Mouse (Mus musculus) lung, postnatal 0 days (tissue): ENCODE measurements at regions not wholly inside any gene's neighbourhood (a gene's known extent, or its start where the extent isn't known, plus 50 kb on each side); places are given as distances from the start of the nearest gene placed in this dataset.

Experiments
- CTCF ChIP-seq: IDR thresholded peaks from 2 replicates; pipeline ENCODE4 v1.5.1; 2016; ENCODE audit warnings: antibody characterized with exemption, mild to moderate bottlenecking
- EP300 ChIP-seq: IDR thresholded peaks from 2 replicates; pipeline ENCODE4 v1.6.1; 2016; ENCODE audit warnings: antibody characterized with exemption, mild to moderate bottlenecking, control low read depth

DNA sequence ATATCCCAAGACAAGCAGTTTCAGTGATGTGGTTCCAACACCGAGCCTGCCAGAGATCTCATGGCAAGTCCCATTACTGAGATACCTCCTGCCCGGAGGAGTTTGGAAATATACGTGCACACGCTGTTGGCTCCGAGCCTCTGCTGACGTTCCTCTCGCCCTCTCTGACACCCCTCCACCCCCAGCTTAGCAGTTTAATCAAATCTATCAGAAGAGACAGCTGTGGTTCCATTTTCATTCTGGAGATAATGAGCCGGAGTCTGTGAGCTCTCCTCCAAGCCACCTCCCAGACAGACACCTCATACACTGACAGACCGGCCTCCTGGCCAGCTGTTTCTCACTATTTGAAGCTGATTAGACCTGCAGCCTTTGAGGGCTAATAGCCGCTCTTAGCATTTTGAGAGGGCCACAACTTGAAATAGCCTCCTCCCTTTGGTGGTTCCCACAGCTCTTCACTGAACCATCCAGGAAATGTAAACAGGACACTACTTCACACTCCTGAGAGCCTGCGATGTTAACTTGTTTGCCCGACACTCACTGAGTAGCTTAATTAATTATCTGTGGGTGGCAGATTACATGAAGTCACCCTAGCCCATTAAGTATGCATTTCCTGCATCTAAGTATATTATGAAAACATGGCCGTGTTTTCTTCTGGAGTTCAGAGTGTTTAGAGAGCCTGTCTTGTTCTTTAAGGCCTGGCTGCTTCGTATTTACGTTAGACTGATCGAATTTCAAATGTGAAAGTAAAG is 180.3 kb upstream of the Lrig3 start:
- TF ChIP-seq CTCF, result no peak
- no peak; the same call in 1 of the 2 replicates for TF ChIP-seq EP300
